Mouse (Mus musculus): ENCODE measurements around the gene Mdfi.

Gene Mdfi

DNA sequence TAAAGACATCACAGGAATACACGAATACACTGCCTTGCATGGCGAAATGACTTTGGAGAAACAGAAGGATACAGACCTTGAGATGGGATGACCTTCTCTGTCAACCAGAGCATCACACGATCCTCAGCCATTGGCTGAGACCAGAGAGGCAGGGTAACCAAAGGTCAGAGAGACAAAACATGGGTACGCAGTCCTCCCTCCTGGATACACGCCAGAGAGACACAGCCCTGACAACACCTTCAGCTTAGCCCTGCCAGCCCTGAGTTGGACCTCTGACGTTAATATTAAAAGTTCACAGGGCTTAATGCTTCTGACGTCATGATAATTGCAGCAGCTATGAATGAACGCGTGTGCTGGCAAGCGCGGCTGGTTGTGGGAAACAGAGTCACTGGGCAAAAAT, 11.1 kb upstream of the Mdfi start:
- DNase-seq, result no peak

GRCm38 (mm10) chr17:47843465-47843864, 9.0 kb upstream of the Mdfi start:
- no peak for DNase-seq

GRCm38 (mm10) chr17:47841931-47842623, 7.6 kb upstream of the Mdfi start:
- DNase-seq, result no peak

- DNase-seq, result no peak
These were observed 7.0 kb upstream of the Mdfi start for GRCm38 (mm10) chr17:47841521-47841920.

GRCm38 (mm10) chr17:47837808-47838207, 3.3 kb upstream of the Mdfi start:
- no peak for DNase-seq

DNA sequence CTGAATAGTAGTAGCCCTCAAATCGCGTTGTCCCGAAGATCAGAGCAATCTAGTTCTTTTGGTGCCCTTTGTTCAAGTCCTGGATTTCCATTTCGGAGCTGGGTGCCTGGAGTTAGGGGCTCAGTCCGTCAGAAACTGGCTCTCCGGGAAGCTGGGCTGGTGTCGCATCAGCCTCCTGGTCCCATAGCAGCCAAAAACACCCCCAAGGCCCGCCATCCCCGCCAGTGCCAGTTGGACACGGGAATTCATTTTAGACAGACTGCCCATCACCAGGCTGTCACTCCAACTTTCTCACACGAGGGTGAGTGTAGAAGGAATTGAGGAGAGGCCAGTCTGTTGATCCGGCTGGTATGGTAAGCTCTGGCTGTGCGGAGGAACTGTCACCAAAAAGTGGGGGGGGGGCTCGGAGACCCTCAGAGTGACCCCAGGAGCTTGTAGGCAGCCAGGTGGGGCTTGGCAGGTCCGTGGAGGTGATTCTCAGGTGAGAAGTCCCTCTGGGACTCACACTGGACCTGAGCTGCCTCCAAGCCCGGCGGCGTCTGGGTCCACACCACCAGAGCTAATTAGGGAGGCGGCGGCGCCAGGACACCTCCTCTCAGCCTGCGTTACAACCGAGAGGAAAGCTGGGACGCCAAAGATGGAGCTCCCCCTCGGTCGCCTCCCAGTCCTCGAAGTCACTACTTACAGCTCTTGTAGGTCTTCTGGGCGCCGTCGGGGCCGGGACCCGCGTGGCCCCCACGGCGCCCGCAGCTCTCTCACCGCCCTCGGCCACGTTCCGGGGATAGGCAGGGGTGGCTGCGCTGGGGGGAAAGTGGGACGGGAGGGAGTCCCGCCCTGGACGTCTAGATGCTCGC, 636 bp downstream of the Mdfi start:
- peak; percentile 46 for DNase-seq

DNA sequence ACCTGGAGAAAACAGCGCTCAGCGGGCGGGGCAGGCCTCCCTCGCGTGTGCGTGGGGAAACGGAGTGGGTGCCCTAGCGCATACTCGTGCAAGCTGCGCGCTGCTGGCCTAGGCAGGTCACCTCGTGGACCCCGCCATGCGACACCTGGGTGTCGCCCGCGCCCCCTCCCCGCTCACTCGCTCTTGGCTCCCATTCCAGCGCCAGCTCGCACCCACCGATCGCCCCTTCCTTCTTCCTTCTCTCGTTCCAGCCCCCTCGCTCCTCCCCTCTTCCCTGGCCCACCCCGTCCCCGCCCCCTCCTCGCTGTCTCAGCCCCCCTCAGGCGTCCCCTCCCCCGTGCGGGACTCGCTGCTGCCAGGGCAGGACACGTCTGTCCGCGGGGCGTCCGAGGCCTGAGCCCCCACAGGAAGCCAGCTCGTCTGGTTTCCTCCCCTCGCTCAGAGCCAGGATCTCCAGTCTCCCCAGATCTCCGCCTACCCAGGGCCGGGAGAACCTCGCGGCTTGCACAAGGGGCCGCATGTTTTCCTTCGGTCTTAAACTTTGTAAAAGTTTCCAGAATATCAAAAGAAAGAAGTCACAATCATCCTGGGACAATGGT, 1.4 kb downstream of the Mdfi start:
- peak; percentile 90 for DNase-seq

- peak; percentile 38 for DNase-seq
These were observed 1.9 kb downstream of the Mdfi start for GRCm38 (mm10) chr17:47832501-47833028.

GRCm38 (mm10) chr17:47831772-47832171, 2.7 kb downstream of the Mdfi start:
- no peak for DNase-seq

DNA sequence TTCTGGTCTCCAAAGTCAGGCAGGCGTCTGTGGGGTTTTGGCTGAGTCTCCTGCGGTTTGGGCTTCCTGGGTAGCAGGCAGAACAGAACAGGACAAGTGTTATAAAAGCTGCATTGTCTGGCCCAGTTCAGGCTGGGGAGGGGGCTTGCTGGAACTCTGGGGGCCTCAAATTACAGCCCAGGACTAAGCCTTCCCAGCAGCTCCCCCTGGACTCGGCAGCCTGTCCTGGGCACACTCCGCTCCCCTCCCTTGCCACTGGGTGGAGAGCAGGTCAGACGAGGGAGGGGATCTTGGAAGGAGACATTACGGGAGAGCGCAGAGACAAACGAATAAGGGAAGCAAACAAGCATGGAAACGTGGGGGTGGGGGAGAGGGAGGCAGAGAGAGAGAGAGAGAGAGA, 3.3 kb downstream of the Mdfi start:
- DNase-seq, result peak; percentile 75

- DNase-seq, result no peak
These were observed 13.2 kb downstream of the Mdfi start for GRCm38 (mm10) chr17:47821339-47821738.

- no peak for DNase-seq
These were observed 16.3 kb downstream of the Mdfi start for GRCm38 (mm10) chr17:47818038-47818725.

GRCm38 (mm10) chr17:47815446-47815845, 19.0 kb downstream of the Mdfi start:
- no peak for DNase-seq

DNA sequence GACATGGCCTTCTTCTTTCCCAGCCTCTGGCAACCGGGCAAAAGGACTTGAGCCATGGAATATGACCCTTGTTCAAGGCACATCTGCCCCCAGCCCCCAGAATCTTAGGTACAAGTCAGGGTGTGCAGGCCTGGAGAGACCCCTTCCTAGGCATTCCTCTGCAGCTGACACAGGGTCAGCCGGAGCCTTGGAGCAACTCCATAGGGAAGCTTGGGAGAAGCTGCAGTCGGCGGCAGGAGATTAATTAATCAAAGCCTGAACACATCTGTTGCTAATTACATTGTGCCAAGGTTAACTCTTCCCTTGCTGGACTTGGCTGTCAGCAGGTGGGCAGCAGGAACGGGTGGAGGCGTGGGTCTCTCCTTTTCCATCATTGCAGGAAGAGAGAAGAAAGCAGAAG, 20.0 kb downstream of the Mdfi start:
- peak; percentile 66 for DNase-seq

DNA sequence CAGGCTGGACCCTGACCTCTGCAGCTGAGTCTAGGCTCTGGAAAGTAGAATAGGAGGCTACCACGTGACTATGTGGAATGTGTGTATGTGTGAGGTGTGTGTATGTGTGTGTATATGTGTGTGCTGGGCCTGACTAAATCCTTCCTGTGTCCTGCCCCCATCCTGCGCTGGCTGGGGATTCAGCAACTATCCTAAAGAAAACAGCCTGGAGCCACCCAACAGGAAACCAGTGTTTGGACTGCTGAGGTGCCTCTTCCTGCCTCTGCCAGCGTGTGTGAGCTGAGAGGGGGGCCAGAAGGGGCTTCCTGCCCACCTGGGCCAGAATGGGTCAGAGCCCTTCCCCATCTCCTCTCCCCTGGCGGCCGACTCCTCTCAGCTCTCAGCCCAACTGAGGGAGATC, 20.9 kb downstream of the Mdfi start:
- DNase-seq, result peak; percentile 56

DNA sequence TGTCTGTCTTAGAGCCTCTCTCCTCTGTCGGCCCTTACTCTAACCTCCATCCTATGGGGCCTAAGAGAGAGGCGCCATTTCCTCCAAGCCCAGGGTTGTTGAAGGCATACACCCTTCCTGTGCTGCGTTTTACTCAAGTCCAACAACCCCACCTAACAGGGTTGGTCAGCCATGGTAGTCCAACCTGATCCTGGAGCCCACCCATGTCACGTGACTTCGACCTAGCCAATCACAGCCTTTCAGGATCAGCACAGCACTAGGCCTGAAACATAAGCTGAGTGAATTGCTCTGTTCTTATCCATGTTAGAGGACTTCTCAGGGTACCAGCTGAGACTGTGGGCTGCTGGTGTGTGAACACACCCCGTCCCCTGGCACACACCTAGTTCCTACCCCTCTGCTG, 22.3 kb downstream of the Mdfi start:
- DNase-seq, result no peak

GRCm38 (mm10) chr17:47811265-47811800, 23.2 kb downstream of the Mdfi start:
- DNase-seq, result no peak

- DNase-seq, result no peak
These were observed 28.3 kb downstream of the Mdfi start for GRCm38 (mm10) chr17:47806230-47806629.

GRCm38 (mm10) chr17:47805047-47805835, 29.2 kb downstream of the Mdfi start:
- DNase-seq, result no peak

- DNase-seq, result no peak
These were observed 30.8 kb downstream of the Mdfi start for GRCm38 (mm10) chr17:47803662-47804061.

- DNase-seq, result peak; percentile 76
These were observed 31.7 kb downstream of the Mdfi start for GRCm38 (mm10) chr17:47802806-47803205.

- no peak for DNase-seq
These were observed 37.1 kb downstream of the Mdfi start for GRCm38 (mm10) chr17:47797383-47797782.

Measured in embryo, embryonic 11 days (tissue).